Mouse (Mus musculus) ES-E14 (cell line): ENCODE results near the gene Zbtb7b. TPM values are rescaled to one million over a fixed set of nuclear protein-coding genes. Genes with fewer than 3 reads are reported as not detected.

ENCODE experiments used
- DNase-seq: peaks from one replicate; pipeline ENCODE4 v3.0.0-alpha.2; 2013; ENCODE audit warnings: low read depth, low spot score
- H3K27ac ChIP-seq: 2 replicates; pipeline ENCODE4 v1.5.1; 2012; ENCODE audit warnings: low read depth, mild to moderate bottlenecking, low read length, moderate library complexity, mixed read lengths; ENCODE audit not compliant: poor library complexity, insufficient read depth, severe bottlenecking
- H3K36me3 ChIP-seq: 2 replicates; pipeline ENCODE4 v1.6.1; 2012; ENCODE audit warnings: mild to moderate bottlenecking, low read length, moderate library complexity, mixed read lengths; ENCODE audit not compliant: control insufficient read depth, poor library complexity, insufficient read depth, severe bottlenecking
- H3K4me1 ChIP-seq, 2 experiments: fragments of 150-350 bp in 1 of 2; sonication (generic) in 1 of 2; 2 replicates each; pipeline ENCODE4 v1.6.1; 2012; ENCODE audit warnings: low read length in 2 of 2, mild to moderate bottlenecking in 1 of 2, mixed read lengths in 1 of 2; ENCODE audit not compliant: control insufficient read depth in 2 of 2, insufficient read depth in 2 of 2, poor library complexity in 1 of 2
- H3K4me3 ChIP-seq, 2 experiments: fragments of 150-350 bp in 1 of 2; sonication (generic) in 1 of 2; 2 replicates each; pipeline ENCODE4 v1.5.1; 2012; ENCODE audit warnings: low read length in 2 of 2, low read depth in 1 of 2, mild to moderate bottlenecking in 1 of 2, mixed read lengths in 1 of 2; ENCODE audit not compliant: insufficient read depth in 1 of 2, poor library complexity in 1 of 2, severe bottlenecking in 1 of 2
- H3K9ac ChIP-seq: 2 replicates; pipeline ENCODE4 v1.6.1; 2012; ENCODE audit warnings: low read depth, mild to moderate bottlenecking, low read length, mixed read lengths; ENCODE audit not compliant: poor library complexity, insufficient read depth, severe bottlenecking
- H3K9me3 ChIP-seq: fragments of 150-350 bp; sonication (generic); 2 replicates; pipeline ENCODE4 v1.6.1; 2012; ENCODE audit warnings: low read depth, mild to moderate bottlenecking, low read length; ENCODE audit not compliant: control insufficient read depth, insufficient read depth
- CHD2 ChIP-seq: IDR thresholded peaks from 2 replicates; pipeline ENCODE4 v1.6.1; 2014; ENCODE audit warnings: mild to moderate bottlenecking, low read depth, low read length, inconsistent platforms
- HCFC1 ChIP-seq: IDR thresholded peaks from 2 replicates; pipeline ENCODE4 v1.6.1; 2012; ENCODE audit warnings: low read length, inconsistent platforms, borderline replicate concordance; ENCODE audit not compliant: insufficient read depth
- MAFK ChIP-seq: IDR thresholded peaks from 2 replicates; pipeline ENCODE4 v1.6.1; 2014; ENCODE audit warnings: mild to moderate bottlenecking, low read depth, low read length, inconsistent platforms; ENCODE audit not compliant: insufficient read depth
- ZC3H11A ChIP-seq: IDR thresholded peaks from 2 replicates; pipeline ENCODE4 v1.6.1; 2012; ENCODE audit warnings: low read depth, mild to moderate bottlenecking, inconsistent platforms, low read length, borderline replicate concordance
- ZNF384 ChIP-seq: IDR thresholded peaks from 2 replicates; pipeline ENCODE4 v1.6.1; 2012; ENCODE audit warnings: low read depth, low read length, inconsistent platforms
- in situ Hi-C, 2 experiments: fragments of 600-800 bp; cut with MboI; formaldehyde crosslinking; loops; one replicate each; pipeline ENCODE4 v1.15.1; 2025; ENCODE audit warnings: low sequenced_read_pairs in 2 of 2, inconsistent platforms in 1 of 2; ENCODE audit not compliant: unreplicated experiment in 2 of 2
- total RNA-seq: library from RNA; depleted of rRNA; stranded (reverse); fragments of 300-350 nt; gene quantifications from 2 replicates; pipeline ENCODE4 v1.2.3, GENCODE M21; 2012

Zbtb7b gene
- total RNA-seq, 1 experiment, result 13.0 TPM

DNA sequence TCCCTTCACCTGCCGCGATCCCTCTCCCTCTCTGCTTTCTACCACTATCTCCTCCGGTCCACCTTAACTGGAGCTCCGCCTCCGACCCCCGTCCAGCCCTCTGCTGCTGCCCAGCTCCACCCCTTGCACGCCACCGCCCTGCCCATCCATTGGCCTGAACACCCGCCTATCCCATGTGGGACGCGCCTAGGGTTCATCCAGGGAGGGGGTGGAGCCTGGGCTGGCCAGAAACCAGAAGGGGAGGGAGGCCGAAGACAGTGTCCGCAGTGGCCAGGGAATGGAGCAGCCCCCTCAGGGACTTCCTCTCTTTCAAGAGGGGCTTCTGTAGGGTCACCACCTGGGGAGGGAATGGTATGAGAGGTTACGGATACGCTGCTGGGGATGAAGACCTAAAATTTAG, 971 bp downstream of the Zbtb7b start:
- in situ Hi-C loops, result no loop called here
- Histone ChIP-seq H3K9me3 (no peaks in the 10 kb centered on the region), H3K9ac (peak overlapping the region; percentile 68), H3K4me1 (peaks cover 0 to 14% of the 10 kb centered on the region in 2 experiments; a peak in 3 of 4 replicates), H3K27ac (peak overlapping the region; percentile 72), H3K36me3 (no peaks in the 10 kb centered on the region; the same call in 1 of the 2 replicates), H3K4me3 (peak overlapping the region; percentile 72 to 75)
- peak; percentile 93 for DNase-seq
- TF ChIP-seq CHD2, result 0 out of 2 replicates have a peak, but pooled peaks have one; percentile 23
- no peak for TF ChIP-seq MAFK
- TF ChIP-seq ZNF384, result no peak
- no peak for TF ChIP-seq ZC3H11A
- TF ChIP-seq HCFC1, result no peak

DNA sequence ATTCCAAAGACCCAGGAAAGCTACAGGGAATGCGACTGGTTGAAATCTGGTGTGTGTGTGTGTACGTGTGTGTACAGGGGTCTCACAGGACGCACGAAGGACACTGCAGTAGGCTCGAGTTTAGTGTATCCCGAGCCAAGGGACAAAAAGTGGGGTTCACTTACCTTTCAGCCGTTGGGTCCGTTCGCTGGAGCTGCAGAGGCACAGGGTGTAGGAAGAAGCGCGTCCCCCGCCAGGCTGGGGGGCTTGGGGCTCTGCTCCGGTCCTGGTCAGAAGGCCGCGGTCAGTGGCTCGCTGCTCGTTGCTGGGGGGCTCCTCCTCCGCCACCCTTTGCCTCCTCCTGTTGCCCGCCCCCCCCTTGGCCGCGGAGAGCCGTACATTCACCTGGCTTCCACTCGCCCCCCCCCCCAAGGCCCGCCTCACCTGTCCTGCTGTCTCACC, 1.7 kb downstream of the Zbtb7b start:
- TF ChIP-seq MAFK (no peak), CHD2 (no peak), HCFC1 (no peak), ZNF384 (no peak), ZC3H11A (no peak)
- in situ Hi-C loops, result no loop called here
- no peaks in the 10 kb centered on the region for H3K9me3 ChIP-seq
- no peak overlapping the region for H3K27ac ChIP-seq
- peak overlapping the region; percentile 62 for H3K9ac ChIP-seq
- H3K4me1 ChIP-seq, result peaks cover 0 to 20% of the 10 kb centered on the region in 2 experiments; a peak in 3 of 4 replicates
- H3K36me3 ChIP-seq, result no peaks in the 10 kb centered on the region; the same call in 1 of the 2 replicates
- DNase-seq, result no peak
- H3K4me3 ChIP-seq, result peak overlapping the region; percentile 71 to 75

DNA sequence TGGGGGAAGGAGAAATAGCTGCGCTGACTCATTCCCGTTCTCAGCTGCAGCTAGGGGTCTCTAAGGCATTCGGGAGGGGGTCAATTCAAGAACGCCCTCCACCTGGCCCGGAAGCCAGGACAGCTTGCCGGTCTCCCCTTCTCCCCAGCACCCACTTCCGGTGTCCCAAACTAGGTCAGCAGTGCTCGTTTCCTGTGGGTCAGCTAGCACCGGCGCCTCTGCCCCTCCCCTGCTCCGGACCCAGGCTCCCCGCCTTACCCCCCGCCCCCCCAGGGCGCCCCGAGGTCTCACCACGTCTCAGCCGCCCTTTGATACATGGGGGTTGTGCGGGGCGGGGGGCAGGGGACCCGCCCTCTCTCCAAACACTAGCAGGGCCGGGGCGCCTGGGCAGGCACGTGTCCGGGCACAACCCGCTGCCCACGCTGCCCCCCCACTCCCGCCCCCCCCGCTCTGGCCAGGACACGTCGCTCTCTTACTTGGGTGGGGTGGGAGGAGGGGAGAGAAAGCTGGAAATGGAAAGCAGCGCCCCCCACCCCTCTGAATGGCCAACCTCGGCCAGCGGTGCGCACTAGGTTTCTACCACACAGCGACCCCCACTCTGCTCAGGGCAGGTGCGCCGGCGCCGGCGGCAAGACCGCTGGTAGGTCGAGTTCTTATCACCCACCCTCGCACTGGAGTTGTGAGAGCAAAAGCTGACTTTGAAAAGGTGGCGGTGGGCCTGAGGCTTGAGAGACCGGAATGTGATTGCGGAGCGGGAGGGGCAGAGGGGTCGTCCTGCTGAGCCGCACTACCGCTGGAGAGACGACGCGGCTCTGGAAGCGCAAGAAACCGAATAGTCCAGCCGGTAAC, 2.7 kb downstream of the Zbtb7b start:
- Histone ChIP-seq H3K9me3 (no peaks in the 10 kb centered on the region), H3K27ac (peak overlapping the region; percentile 24; the same call in 1 of the 2 replicates), H3K4me1 (peaks cover 0 to 30% of the 10 kb centered on the region in 2 experiments; a peak in 3 of 4 replicates), H3K9ac (peak overlapping the region; percentile 71), H3K36me3 (no peaks in the 10 kb centered on the region; the same call in 1 of the 2 replicates), H3K4me3 (peak overlapping the region; percentile 71 to 75)
- DNase-seq, result no peak
- TF ChIP-seq HCFC1, result no peak
- in situ Hi-C loops, result no loop called here

DNA sequence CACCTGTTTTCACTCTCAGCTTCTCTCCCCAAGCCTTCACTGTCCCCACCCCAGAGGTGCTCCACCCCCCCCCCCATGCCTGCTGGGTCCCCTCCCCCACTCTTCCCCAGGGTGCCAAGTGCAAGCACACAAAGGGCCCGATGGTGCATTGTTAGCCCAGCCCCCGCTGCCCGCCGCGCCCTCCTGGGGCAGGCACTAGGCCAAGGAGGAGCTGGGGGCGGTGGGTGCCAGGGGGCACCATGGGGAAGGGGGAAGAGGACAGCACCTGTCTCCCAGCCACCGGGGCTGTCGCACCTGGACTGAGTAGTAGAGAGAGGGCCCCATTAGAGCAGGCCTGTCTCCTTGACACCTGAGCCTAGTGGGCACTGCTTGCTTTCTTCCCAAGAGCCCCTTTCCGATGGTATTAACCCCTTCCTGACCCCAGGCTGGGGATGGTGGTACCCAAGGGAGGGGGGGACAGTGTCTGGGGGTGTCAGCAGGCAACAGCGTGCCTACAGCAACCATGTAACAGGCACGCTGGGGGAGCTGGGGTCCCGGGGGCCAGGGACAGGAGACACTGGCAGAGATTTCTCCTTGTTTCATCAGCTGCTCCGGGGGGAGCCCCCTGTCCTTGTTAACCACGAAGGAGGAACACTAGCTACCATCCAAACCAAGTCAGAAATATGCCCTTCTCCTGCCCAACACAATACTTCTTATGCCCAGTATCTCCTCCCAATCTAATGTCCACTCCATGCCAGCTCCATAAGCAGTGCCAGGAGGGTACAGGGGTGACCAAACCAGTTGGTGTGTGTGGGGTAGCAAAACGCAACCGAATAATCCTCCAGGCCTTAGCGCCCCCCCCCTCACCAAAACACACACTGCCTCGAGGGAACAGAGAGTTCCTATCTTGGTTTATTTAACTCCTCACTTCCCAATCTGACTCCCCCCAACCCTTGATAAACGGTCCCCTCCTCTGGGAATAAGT, 3.6 kb downstream of the Zbtb7b start:
- Histone ChIP-seq H3K9me3 (no peaks in the 10 kb centered on the region), H3K9ac (peak overlapping the region; percentile 71), H3K27ac (no peak overlapping the region), H3K4me3 (peak overlapping the region; percentile 71 to 75), H3K36me3 (no peaks in the 10 kb centered on the region; the same call in 1 of the 2 replicates), H3K4me1 (peaks cover 0 to 38% of the 10 kb centered on the region in 2 experiments; a peak in 3 of 4 replicates)
- no peak for DNase-seq
- in situ Hi-C loops, result no loop called here
- TF ChIP-seq HCFC1 (no peak), ZC3H11A (no peak), MAFK (no peak), CHD2 (no peak), ZNF384 (no peak)
